Mouse (Mus musculus): Measurements from ENCODE around the gene Nrarp.

The Nrarp gene

GRCm38 (mm10) chr2:25227406-25227805, 46.8 kb downstream of the Nrarp start:
- in situ Hi-C loops (cut with MboI, MseI), result no loop called here

- in situ Hi-C loops (cut with MboI, MseI), result no loop called here
Observed at GRCm38 (mm10) chr2:25228431-25228889, 47.9 kb downstream of the Nrarp start.

- in situ Hi-C loops (cut with MboI, MseI), result no loop called here
Observed at GRCm38 (mm10) chr2:25228995-25229530, 48.5 kb downstream of the Nrarp start.

GRCm38 (mm10) chr2:25229582-25229981, 49.0 kb downstream of the Nrarp start:
- in situ Hi-C loops (cut with MboI, MseI), result no loop called here

GRCm38 (mm10) chr2:25230581-25230980, 50.0 kb downstream of the Nrarp start:
- in situ Hi-C loops (cut with MboI, MseI), result no loop called here

GRCm38 (mm10) chr2:25231038-25231437, 50.5 kb downstream of the Nrarp start:
- in situ Hi-C loops (cut with MboI, MseI), result no loop called here
